19 mouse cellular contexts compared by ENCODE assay signal in genomic region chr19:47898472-47899079, GRCm38 (mm10). TPM values are rescaled to one million over a fixed set of nuclear protein-coding genes. Genes with fewer than 3 reads are reported as not detected.
DNase-seq lines count a peak whose midpoint lies in the region; ATAC-seq lines count a peak whose summit lies in the region.
"Had no signal": no experiment of that assay in that cellular context is flagged by ENCODE, and none has a peak within 500 bp of the region (broad histone marks: within the 10 kb centered on the region; RNA-seq: fewer than 3 reads in every experiment).

No protein-coding gene starts in this region.

- no peak overlapping the region for H3K4me3 ChIP-seq in liver, embryonic 13.5 days (replicated peaks)
- H3K4me3 ChIP-seq in heart, embryonic 12.5 days, result no peak overlapping the region
- H3K4me3 ChIP-seq: forebrain, embryonic 10.5 days; heart, embryonic 10.5 days; hindbrain, embryonic 10.5 days; kidney, embryonic 15.5 days had no signal

- no peak overlapping the region for H3K9ac ChIP-seq in liver, embryonic 13.5 days
- H3K9ac ChIP-seq in heart, embryonic 12.5 days, result no peak overlapping the region
- H3K9ac ChIP-seq: kidney, embryonic 15.5 days; lung, embryonic 14.5 days had no signal

- WGBS in liver, embryonic 13.5 days (ENCODE audit: insufficient replicate concordance), result 33% methylated on average over 8 of the region's 8 CpGs
- 69% methylated on average over 8 of the region's 8 CpGs for WGBS in heart, embryonic 12.5 days

- peaks cover 65% of the 10 kb centered on the region for H3K4me1 ChIP-seq in liver, embryonic 13.5 days (replicated peaks)
- peaks cover 50% of the 10 kb centered on the region for H3K4me1 ChIP-seq in heart, embryonic 12.5 days (replicated peaks)

- peak overlapping the region; percentile 77 for H3K27ac ChIP-seq in liver, embryonic 13.5 days
- H3K27ac ChIP-seq in heart, embryonic 12.5 days (ENCODE audit: poor library complexity, severe bottlenecking), result no peak overlapping the region
- H3K27ac ChIP-seq: heart, embryonic 10.5 days; hindbrain, embryonic 10.5 days; kidney, embryonic 15.5 days; macrophage had no signal

- DNase-seq in MEL-GATA-1-ER (ENCODE audit: extremely low read depth, low read depth), result peak; percentile 94
- DNase-seq in liver, embryonic 13.5 days, result peak; percentile 50
- DNase-seq in spleen, postnatal 10 days (ENCODE audit: low spot score in 2 of 2), result no peak
- DNase-seq in adrenal gland, postnatal 36 days, result no peak
- DNase-seq: adrenal gland, postnatal 14 days; cerebellum, adult 8-10 months; gastrocnemius, postnatal 36 days; lung, embryonic 14.5 days had no signal

- no peaks in the 10 kb centered on the region for H3K27me3 ChIP-seq in liver, embryonic 13.5 days
- H3K27me3 ChIP-seq in heart, embryonic 12.5 days (replicated peaks), result no peaks in the 10 kb centered on the region
- H3K27me3 ChIP-seq: CH12.LX; kidney, embryonic 15.5 days had no signal

- H3K4me2 ChIP-seq in liver, embryonic 13.5 days, result peak overlapping the region; percentile 43
- H3K4me2 ChIP-seq in heart, embryonic 12.5 days, result no peak overlapping the region
- H3K4me2 ChIP-seq: kidney, embryonic 15.5 days; lung, embryonic 14.5 days had no signal

- H3K9me3 ChIP-seq in liver, embryonic 13.5 days (replicated peaks), result no peaks in the 10 kb centered on the region
- H3K9me3 ChIP-seq in heart, embryonic 12.5 days (replicated peaks), result no peaks in the 10 kb centered on the region
- H3K9me3 ChIP-seq: forebrain, embryonic 10.5 days; heart, embryonic 10.5 days; hindbrain, embryonic 10.5 days; kidney, embryonic 15.5 days had no signal

- ATAC-seq in erythroid progenitor cell, adult 5-6 weeks (replicated peaks; ENCODE audit: low FRiP score, poor library complexity, severe bottlenecking), result 0 out of 2 replicates have a peak, but pooled peaks have one; percentile 5
- peak; percentile 92 for ATAC-seq in liver, embryonic 13.5 days (ENCODE audit: low read depth)
- ATAC-seq in neutrophil, adult 5-6 weeks (ENCODE audit: extremely low read depth, insufficient number of reproducible peaks, low FRiP score, poor library complexity, severe bottlenecking), result peak; percentile 21; the same call in 1 of the 2 replicates
- ATAC-seq in heart, embryonic 12.5 days (ENCODE audit: insufficient number of reproducible peaks, low FRiP score), result no peak
- ATAC-seq: midbrain, embryonic 16.5 days had no signal

- peaks cover 37% of the 10 kb centered on the region for H3K36me3 ChIP-seq in liver, embryonic 13.5 days
- H3K36me3 ChIP-seq in heart, embryonic 12.5 days, result peaks cover 57% of the 10 kb centered on the region

RNA-seq across cellular contexts. Expression of gene Cfap43, which starts 20.5 kb away (rescaled TPM):
- not detected in 2 replicates for total RNA-seq in erythroid progenitor cell, adult 5-6 weeks (2015; ENCODE audit: low replicate concordance)
- total RNA-seq in erythroid progenitor cell, adult 5-6 weeks (2017; ENCODE audit: low replicate concordance), result not detected in 2 replicates
- 0.03 TPM in 1 of 2 replicates, not detected in the other for polyA plus RNA-seq in liver, embryonic 13.5 days (2015; fragmentation: Nextera tagmentation; extraction: Ambion mirVana)
- total RNA-seq in neutrophil, adult 5-6 weeks (2017), result 0.23 and 0.49 TPM in 2 replicates
- total RNA-seq in adrenal gland, postnatal 36 days (2021), result not detected
- polyA plus RNA-seq in heart, embryonic 12.5 days (2016; fragmentation: Nextera tagmentation; extraction: Ambion mirVana), result 0.10 and 0.19 TPM in 2 replicates
- total RNA-seq: adrenal gland, postnatal 14 days; gastrocnemius, postnatal 36 days had no signal

RNA-seq across cellular contexts. Expression of gene Itprip, which starts 20.5 kb away (rescaled TPM):
- total RNA-seq in erythroid progenitor cell, adult 5-6 weeks (2015; ENCODE audit: low replicate concordance), result 5.8 and 11.7 TPM in 2 replicates
- 1.6 and 2.3 TPM in 2 replicates for total RNA-seq in erythroid progenitor cell, adult 5-6 weeks (2017; ENCODE audit: low replicate concordance)
- 3.8 and 3.9 TPM in 2 replicates for polyA plus RNA-seq in liver, embryonic 13.5 days (2015; fragmentation: Nextera tagmentation; extraction: Ambion mirVana)
- total RNA-seq in neutrophil, adult 5-6 weeks (2017), result 74.8 and 79.2 TPM in 2 replicates
- 10 to 100 TPM; 17.9 to 25.1 TPM for total RNA-seq in adrenal gland, postnatal 36 days (2021)
- polyA plus RNA-seq in heart, embryonic 12.5 days (2016; fragmentation: Nextera tagmentation; extraction: Ambion mirVana), result 24.4 and 25.5 TPM in 2 replicates

RNA-seq across cellular contexts. Expression of gene Gsto2, which starts 33.2 kb away (rescaled TPM):
- not detected in 2 replicates for total RNA-seq in erythroid progenitor cell, adult 5-6 weeks (2015; ENCODE audit: low replicate concordance)
- total RNA-seq in erythroid progenitor cell, adult 5-6 weeks (2017; ENCODE audit: low replicate concordance), result not detected in 2 replicates
- polyA plus RNA-seq in liver, embryonic 13.5 days (2015; fragmentation: Nextera tagmentation; extraction: Ambion mirVana), result 0.16 and 0.22 TPM in 2 replicates
- 1.9 TPM in 1 of 2 replicates, not detected in the other for total RNA-seq in neutrophil, adult 5-6 weeks (2017)
- total RNA-seq in adrenal gland, postnatal 36 days (2021), result 1 to 10 TPM; 1.7 to 2.6 TPM
- polyA plus RNA-seq in heart, embryonic 12.5 days (2016; fragmentation: Nextera tagmentation; extraction: Ambion mirVana), result 0.76 and 1.3 TPM in 2 replicates

RNA-seq across cellular contexts. Expression of gene Cfap58, which starts 38.9 kb away (rescaled TPM):
- total RNA-seq in erythroid progenitor cell, adult 5-6 weeks (2015; ENCODE audit: low replicate concordance), result not detected in 2 replicates
- not detected in 2 replicates for total RNA-seq in erythroid progenitor cell, adult 5-6 weeks (2017; ENCODE audit: low replicate concordance)
- polyA plus RNA-seq in liver, embryonic 13.5 days (2015; fragmentation: Nextera tagmentation; extraction: Ambion mirVana), result not detected in 2 replicates
- not detected in 2 replicates for total RNA-seq in neutrophil, adult 5-6 weeks (2017)
- total RNA-seq in adrenal gland, postnatal 36 days (2021), result under 1 TPM in 1 of 2 experiments, not detected in 1; 0.13 TPM
- polyA plus RNA-seq in heart, embryonic 12.5 days (2016; fragmentation: Nextera tagmentation; extraction: Ambion mirVana), result not detected in 2 replicates
- total RNA-seq: adrenal gland, postnatal 14 days; gastrocnemius, postnatal 36 days had no signal
- polyA plus RNA-seq: forebrain, embryonic 10.5 days; kidney, embryonic 15.5 days; lung, embryonic 14.5 days; macrophage; stomach, embryonic 14.5 days had no signal

RNA-seq across cellular contexts. Expression of gene Gsto1, which starts 43.8 kb away (rescaled TPM):
- 44.0 and 62.5 TPM in 2 replicates for total RNA-seq in erythroid progenitor cell, adult 5-6 weeks (2015; ENCODE audit: low replicate concordance)
- 11.0 and 26.1 TPM in 2 replicates for total RNA-seq in erythroid progenitor cell, adult 5-6 weeks (2017; ENCODE audit: low replicate concordance)
- 117 and 139 TPM in 2 replicates for polyA plus RNA-seq in liver, embryonic 13.5 days (2015; fragmentation: Nextera tagmentation; extraction: Ambion mirVana)
- total RNA-seq in neutrophil, adult 5-6 weeks (2017), result 117 and 147 TPM in 2 replicates
- 100 to 1,000 TPM in 1 of 2 experiments, 10 to 100 TPM in 1; 92.1 to 145 TPM for total RNA-seq in adrenal gland, postnatal 36 days (2021)
- 81.4 and 84.0 TPM in 2 replicates for polyA plus RNA-seq in heart, embryonic 12.5 days (2016; fragmentation: Nextera tagmentation; extraction: Ambion mirVana)

Comparison
In these comparisons a context has a peak if more than half of its experiments do, and no peak if none do; other contexts are left out.
1. DNase-seq: peak in MEL-GATA-1-ER (single experiment) and liver, embryonic 13.5 days (single experiment); none in spleen, postnatal 10 days (0 of 2) and adrenal gland, postnatal 36 days (0 of 2).